Mouse (Mus musculus) left cerebral cortex, postnatal 14 days (tissue): ENCODE results near the gene Aida. TPM values are rescaled to one million over a fixed set of nuclear protein-coding genes. Genes with fewer than 3 reads are reported as not detected.

Experiments
- DNase-seq, 2 experiments: peaks; one replicate each; pipeline ENCODE4 v3.0.0; 2021 to 2022; ENCODE audit warnings: low spot score in 2 of 2, mixed read lengths in 1 of 2
- intact Hi-C: fragments of 180-260 bp; cut with DNase I; formaldehyde crosslinking; loops from one replicate; pipeline ENCODE4 v1.15.1; 2025
- total RNA-seq, 2 experiments: library from RNA; stranded (reverse); gene quantifications; 2 replicates each; pipeline ENCODE4 v1.2.3; 2021

The Aida gene
- total RNA-seq, 2 experiments from 2014 or later: 45.6 to 48.4 TPM

DNA sequence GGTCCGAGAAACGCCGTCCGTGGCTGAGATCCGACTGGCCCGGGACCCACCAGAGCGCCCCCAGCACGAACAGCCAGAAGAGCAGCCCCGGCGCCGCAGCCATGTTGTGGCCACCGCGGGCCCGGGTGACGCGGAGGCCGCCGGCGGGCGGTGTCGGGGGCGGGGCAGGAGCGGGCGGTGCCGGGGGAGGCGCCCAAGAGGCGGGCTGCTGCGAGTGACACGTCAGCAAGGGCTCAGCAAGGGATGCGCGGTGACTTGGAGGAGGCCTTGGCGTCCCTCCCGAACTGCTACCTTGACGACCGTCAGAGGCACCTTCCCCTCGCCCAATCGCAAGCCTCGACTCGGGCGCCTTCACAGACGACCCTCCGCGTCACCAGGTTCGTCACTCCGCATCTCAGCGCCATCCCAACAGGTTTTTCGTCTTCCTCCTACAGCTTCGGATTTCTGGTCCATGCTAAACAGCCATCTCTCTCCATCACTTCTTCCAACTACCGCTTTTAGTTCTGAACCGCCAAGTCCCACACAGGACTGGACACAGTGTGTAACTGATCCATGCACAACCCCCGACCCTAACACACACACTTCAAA is 73.1 kb downstream of the Aida start, which contains the start of gene Mia3:
Mia3 (minus strand) TSS at position 127 of the 588 bp plus-strand sequence.
- DNase-seq: peak; percentile 98
- intact Hi-C loops: no loop called here

GRCm38 (mm10) chr1:183374728-183375127 is 78.3 kb downstream of the Aida start:
- intact Hi-C loops: no loop called here

More at GRCm38 (mm10) chr1:183374728-183375127, 78.3 kb downstream of the Aida start:
- DNase-seq: no peak

Other genes starting within 250 kb of the Aida start
- 1 to 10 TPM; 5.1 to 5.9 TPM for gene Disp1, start 75.1 kb upstream of the Aida start, total RNA-seq
- 10 to 100 TPM; 56.3 to 58.6 TPM for gene Brox, start 679 bp downstream of the Aida start, total RNA-seq
- 100 to 1,000 TPM; 258 to 271 TPM for gene Mia3, start 73.0 kb downstream of the Aida start, total RNA-seq
- 10 to 100 TPM; 14.8 to 15.4 TPM for gene Taf1a, start 92.4 kb downstream of the Aida start, total RNA-seq
- under 1 TPM in 1 of 2 experiments, not detected in 1; 0.20 TPM for gene Hhipl2, start 121.6 kb downstream of the Aida start, total RNA-seq